Mouse (Mus musculus): ENCODE measurements around the gene Rxfp2.

DNA sequence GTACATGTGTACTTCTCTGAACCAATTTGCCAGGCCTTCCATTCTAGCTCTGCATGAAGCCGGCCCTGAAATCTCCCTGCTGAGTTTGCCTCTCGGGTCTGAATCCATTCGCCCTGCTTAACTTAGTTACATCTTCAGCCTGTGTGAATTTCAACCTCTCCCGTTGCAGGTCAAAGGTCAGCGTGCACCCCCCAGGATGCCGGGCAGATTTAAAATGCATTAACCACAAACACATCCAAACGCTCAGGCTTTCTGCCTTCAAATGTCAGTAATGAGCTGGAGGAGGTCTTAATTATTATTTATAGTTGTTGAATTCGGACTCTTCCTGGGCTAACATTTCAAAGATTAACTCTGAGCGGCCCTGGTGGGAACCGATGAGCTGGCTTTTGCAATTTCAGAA, 1.6 kb upstream of the Rxfp2 start:
- no peak for TF ChIP-seq POLR2A (IDR thresholded peaks at IDR 0.05; ENCODE audit: borderline replicate concordance, extremely low read depth, low read depth, low read length)
- TF ChIP-seq CTCF (IDR thresholded peaks at IDR 0.05; ENCODE audit: insufficient read depth, low read length), result no peak
